Mouse (Mus musculus) spleen, postnatal 10 days (tissue): ENCODE data around the gene Nat9.

ENCODE experiments used
- DNase-seq, 2 experiments: peaks; one replicate each; pipeline ENCODE4 v3.0.0; 2021 to 2022; ENCODE audit warnings: low spot score in 2 of 2

Gene Nat9

DNA sequence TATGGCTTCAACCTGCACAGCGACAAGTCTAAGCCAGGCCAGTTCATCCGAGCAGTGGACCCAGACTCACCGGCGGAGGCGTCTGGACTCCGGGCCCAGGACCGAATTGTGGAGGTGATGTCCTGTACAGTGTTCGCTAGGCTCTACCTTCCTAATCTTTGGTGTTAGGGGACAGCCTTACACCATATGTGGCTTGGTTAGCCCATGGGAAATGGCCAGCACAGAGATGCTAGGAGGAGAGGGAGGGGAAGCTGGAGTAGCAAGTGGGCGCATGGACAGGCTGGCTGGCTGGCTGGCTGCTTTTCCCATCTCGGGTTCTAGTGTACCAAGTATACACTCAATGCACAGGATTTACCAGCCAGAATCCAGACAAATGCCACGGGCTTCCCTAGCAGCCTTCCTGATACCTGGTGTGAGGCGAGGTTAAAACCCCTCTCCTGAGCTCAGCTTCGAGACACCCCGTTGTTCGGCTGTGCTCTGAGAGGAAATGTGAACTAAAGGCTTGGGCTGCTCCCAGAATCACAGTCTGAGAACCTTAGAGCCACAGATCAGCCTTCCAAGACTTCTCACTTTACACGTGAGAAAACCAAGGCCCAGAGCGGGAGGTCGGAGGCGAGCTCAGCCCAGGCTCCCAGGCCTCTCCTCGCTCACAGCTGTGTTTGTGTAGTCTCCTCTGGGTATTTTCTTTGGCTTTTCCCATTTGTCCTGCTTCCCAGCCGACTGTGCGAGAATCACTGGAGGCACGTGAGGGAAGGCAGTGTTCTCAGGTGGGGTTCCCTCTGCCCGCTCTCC lies 11.1 kb downstream of the Nat9 start:
- no peak for DNase-seq

DNA sequence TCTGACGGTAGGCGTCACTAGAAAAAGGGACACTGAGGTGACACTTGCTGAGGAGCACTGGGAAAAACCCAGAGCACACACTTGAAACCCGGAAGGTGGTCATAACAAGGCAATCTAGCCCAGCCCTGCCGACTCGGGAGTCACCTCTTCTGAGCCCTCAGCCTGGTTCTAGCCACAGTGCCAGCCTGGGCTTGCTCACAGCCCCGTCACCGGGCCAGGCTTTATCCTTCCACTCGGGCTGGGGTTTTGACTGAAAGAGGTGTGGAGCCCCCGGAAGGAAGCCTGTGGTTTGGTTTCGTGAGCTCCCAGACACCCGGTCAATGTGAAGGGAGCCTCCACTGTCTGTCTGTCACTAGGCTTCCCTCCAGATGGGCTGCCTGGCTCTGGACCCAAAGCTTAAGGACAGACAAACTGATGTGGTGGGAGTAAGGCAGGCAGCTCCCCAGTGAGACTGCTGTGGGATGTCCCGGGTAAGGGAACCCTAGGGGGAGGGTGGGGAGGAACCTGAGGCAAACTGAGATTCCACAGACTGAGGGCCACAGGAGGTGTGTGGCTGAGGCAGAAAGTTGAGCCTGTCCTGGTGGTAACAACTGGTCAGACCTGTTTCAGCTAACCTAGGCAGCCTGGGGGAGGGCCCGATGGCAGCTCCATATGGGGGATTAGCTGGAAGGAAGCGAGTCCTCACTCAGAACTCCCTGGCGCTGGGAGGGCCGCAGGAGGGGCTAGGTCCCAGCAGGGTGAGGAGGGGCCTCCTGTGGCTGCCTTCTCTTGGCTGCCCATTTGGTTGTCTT lies 13.9 kb downstream of the Nat9 start:
- DNase-seq = peak in 1 of 2 experiments; percentile 39

DNA sequence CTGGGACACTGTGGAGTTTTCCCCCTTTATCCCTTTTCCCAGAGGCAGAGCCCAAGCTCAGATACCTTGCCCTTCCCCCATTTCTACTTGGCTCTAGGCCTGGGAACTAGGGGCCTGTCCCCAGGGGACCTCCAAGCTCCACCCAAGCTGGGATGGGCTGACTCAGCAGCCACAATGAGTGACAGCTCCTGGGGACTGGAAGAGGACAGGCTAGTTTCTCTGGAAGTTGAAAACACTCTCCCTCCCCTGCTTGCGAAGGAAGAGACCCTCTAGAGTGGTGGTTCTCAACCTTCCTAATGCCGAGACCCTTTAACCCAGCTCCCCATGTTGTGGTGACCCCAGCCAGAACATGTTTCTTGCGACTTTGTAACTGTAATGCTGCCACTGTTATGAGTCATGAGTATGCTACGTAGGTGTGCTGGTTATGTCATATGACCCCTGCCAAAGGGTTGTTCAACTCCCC lies 14.8 kb downstream of the Nat9 start:
- DNase-seq = no peak

DNA sequence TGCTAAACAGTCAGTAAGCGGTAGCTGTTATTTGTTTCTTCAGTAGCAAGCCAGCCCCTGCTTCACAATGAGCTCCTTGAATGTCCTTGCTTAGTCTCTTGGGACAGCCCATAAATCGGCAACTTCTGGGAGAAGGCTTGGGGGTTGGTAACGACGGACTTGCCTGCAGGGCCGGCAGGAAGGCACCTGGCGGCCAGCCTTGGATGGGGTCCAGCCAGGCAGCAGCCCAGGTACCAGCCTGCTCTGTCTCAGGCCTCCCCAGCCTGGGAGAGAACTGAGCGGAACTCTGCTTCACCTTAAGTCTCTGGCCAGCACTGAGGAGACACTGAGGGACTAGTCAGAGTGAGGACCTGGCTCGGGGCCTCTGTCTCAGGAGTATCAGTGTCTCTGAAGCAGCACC lies 16.5 kb downstream of the Nat9 start:
- no peak for DNase-seq

DNA sequence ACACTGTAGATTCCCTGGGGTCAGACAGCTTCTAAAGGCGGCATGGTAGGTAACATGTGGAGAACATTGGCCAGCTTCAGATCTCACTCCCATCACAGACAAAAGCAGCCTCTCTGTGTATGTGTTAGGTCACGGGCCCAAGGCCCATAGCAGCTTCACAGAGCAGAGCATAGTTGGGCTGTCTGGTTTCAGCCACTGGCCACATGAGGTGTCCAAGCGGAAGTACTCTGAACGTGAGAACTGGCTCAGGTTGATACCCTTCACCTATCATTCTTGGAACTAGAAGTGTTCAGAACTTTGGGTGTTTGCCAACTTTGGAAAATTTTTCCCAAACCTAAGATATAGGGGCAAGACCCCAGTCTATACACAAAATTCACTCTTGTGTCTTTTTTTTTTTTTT lies 18.2 kb downstream of the Nat9 start:
- no peak for DNase-seq

DNA sequence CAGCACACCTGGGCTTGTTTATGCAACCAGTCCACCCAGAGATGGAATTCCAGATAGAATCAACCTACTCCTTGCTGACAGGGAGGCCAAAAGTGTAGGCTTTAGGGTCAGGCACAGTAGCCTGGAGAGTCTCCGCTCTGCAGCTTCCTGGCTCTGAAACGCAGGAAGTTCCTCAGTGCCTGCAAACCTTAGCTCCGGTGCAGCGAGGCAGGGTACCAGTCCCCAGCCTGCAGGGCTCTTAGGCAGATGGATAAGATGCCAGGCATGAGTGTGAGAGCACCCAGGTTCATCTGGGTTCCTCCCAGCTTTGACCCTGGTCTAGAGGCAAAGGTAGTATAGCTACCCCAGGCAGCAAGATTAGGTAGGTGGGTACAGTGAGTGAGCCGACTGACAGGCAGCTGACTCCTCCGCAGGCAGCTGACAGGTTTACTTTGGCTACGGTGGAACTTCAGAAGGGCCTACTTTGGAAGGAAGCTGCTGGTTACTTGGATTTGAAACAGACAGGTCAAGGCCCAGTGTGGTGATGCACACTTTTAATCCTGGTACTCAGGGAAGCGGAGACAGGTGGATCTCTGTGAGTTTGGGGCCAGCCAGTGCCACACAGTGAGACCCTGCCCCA lies 19.9 kb downstream of the Nat9 start:
- DNase-seq = no peak

DNA sequence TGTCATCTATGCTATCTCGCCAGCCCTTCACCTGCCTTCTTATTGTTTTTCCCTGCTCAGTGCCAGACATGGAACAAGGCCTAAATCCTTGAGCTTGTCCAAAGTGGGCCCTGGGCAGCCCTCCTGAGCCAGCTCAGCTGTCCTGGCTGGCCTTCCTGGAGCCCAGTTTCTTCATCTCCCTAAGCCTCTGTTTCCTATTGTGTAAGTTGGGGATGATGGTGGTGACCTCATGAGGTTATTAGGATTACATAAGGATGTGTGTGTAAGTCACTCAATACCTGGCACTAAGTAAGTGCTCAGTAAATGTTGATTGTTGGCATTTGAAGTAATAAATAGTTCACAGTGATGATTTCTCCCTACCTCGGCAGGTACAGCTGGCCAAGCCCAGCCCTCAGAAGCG lies 20.9 kb downstream of the Nat9 start:
- DNase-seq = no peak

DNA sequence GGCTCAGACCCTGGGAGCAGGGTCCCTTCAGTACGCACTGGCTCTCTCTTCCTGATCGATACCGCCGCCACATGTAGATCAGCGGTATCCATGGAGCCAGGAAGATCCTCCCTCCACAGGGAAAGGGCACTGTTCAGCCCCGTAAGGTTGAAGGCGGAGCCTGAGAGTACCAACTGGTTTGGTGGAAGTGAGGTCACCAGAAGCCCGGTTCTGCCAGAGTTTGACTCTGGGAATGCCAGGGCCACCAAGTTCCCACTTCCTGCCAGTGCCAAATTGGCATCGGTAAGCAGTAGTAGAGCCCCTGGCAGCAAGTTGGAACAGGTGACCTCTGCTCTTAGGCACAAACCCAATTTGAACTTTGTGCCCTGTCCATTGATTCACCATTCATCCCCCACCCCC lies 22.7 kb downstream of the Nat9 start:
- no peak for DNase-seq

DNA sequence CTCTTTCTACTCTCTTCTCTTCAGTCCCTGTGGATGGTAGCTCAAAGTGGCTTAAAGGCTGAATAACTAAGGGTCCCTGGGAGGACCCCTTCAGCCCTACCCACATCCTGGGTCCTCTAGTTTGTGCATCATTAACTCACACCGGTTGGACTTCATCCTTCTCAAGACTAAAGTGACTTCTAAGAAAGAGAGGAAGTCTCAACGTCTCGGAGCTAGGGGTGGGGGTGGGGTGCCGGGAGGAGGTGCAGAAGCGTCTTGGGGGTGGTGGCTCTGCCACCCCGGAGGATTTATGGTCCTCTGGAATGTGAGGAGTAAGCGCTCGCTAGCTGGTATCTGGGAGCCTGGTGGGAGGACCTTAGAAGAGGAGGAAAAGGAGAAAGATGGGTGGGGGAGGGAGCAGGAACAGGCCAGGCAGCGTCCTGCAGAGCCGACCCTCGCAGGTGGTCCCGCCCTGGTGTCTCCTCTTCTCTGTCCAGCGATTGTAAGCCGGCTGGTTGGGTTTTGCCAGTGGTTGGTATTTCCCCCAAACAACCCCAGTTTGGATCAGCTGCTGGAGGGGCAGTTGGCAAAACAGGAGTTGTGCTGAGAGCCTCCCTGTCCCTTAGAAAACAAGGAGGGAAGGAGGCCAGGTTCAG lies 23.2 kb downstream of the Nat9 start:
- DNase-seq = no peak

DNA sequence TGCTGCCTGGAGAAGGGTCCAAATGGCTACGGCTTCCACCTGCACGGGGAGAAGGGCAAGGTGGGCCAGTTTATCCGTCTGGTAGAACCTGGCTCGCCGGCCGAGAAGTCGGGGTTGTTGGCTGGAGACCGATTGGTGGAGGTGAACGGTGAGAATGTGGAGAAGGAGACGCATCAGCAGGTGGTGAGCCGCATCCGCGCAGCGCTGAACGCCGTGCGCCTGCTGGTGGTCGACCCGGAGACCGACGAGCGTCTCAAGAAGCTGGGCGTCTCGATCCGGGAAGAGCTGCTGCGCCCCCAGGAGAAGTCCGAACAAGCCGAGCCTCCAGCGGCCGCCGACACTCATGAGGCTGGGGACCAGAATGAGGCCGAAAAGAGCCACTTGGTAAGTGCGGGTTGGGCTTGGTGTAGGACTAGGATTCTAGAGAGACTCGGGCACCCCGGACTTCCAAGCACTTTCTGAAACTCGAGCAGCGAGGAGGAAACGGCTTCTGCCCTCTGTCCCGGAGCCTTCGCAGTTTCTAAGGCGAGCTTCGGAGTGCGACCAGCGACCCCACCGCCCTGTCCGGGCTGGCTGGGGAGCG lies 24.0 kb downstream of the Nat9 start:
- DNase-seq = peak; percentile 47 to 68

DNA sequence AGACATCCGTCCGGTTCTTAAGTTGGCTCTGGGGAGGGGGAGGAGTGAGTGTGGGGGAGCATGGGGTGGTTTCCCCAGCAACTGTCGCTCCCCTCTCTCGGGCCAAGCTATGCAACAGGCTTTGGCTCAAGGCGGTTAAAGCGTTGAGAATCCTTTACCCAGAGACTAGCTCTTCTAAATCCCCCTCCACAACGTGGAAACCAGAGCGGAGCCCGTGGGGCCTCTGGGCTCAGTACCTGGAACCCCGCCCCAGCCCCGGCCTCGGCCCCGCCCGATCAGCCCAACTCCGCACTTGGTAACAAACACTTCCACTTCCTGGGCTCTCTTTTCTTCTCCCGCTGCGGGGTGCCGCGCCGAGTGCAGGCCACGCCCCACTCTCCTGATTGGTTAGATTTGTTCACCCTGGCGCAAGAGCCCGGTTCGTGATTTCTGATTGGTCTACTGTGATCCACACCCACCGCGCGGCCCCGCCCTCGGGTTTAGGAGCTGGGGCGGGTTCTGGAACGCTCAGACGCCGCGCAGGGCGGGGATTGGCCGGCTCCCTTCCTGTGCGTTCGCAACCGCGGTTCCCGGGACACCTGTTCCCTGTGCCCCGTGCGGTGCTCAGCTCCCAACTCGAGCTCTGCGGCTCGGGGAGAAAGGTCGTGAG lies 24.7 kb downstream of the Nat9 start, which contains the start of gene Slc9a3r1:
Gene Slc9a3r1 (plus strand): TSS at position 510 of the 649 bp plus-strand sequence.
- peak; percentile 96 to 99 for DNase-seq

DNA sequence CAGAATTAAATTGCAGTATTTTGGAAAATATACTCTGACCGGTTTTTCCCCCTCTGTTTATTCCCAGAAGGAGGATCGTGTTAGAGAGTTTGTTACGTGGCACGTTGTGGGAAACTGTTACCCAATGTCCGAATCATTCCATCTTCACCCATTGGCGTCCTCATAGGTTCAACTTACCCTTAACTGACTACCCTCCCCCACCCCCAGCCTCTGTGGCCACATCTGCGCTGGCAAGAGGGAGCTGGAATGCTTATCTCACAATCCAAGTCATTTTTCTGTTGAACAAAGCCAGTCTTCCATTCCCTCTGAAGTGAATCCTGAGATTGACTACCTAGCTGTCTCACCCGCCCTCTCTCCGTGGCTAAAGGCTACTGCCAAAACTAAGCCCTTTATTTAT lies 25.5 kb downstream of the Nat9 start:
- no peak for DNase-seq

DNA sequence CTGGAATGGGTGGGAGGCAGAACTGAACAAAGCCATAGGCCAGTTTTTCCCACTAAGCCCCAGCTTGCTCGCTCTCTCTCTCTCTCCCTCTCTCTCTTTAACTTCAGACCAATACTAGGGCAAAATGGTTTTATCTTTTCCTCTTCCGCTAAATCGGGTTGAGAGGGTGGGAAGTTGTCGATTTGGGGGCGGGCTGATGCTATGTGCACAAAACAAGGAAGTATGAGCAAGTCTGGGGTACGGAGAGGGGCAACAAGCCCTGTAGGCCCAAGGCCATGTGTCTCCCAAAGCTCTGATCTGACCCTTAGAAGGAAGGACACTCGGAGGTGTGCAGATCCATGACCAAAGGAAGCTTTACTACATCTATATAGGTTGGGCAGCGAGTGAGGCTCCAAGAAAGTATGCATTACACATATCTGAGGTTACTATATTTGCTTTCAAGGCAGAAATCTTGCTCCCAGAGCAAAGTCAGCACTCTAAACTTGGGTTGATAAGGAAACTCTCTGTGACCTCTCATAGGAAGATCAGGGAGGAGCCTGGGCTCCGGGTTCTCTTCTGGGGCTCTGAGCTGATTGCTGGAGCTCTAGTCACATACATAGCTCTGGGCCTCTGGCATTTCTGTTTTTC lies 26.0 kb downstream of the Nat9 start:
- peak in 1 of 2 experiments; percentile 45 for DNase-seq

DNA sequence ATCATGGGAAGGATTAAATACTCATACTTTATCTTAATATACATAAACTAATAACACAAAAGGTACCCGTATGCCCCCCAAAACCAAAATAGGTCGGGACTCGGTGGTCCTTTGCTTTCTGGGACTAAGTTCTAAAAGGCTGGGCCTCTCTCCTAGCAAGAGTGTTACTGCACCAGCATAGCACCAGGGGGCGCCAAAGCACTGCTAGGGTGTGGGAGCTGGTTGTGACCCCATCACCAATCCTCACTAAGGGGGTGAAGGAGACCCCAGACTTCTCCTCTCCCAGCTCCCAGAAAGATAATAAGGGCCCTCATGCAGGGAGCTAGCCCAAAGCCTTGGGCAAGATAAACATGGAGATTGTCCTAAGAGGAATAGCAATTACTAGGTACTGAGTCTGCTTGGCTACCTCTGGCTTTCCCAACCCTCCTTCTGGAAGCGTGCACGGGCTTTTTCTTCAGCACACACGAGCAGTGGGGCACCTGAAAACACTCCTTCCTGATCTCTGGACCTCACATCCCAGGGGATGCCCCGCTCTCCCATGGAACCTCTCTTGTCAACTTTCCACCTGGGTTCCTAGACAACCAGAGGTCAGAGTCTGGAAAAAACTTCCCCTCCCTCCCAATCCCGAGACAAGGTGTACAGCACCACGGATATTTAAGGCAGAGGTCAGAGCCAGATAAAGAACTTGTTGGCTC lies 26.6 kb downstream of the Nat9 start:
- peak; percentile 78 to 90 for DNase-seq

DNA sequence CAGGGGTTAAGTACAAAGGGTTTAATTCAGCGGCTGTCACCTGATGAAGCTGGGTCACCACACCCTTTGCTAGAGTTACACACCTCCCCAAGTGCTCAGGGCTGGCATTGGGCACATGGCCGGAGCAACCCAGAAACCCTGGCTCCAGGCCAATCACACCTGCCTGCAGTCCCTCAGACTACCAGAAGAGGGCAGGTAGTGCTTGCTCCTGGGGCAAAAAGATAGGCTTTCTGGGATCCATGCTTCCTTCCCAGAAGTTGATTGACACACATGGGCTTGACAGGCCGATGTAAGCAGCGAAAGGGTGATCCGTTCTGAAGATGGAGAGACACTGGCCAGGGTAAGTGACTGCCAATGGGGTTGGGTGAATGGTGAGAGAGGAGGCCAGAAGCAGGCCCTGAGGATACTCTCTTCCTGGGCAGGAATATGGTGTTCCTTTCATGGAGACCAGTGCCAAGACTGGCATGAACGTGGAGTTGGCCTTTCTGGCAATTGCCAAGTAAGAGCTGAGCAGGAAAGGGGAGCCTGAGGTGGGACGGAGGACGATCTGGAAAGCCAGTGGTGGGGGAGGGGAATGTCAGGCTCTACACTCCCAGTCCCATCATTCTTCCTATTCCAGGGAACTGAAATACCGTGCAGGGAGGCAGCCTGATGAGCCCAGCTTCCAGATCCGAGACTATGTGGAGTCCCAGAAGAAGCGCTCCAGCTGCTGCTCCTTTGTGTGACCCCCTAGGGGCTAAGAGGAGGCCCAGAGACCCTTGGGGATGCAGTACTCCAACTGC lies 27.5 kb downstream of the Nat9 start:
- peak; percentile 81 to 83 for DNase-seq

DNA sequence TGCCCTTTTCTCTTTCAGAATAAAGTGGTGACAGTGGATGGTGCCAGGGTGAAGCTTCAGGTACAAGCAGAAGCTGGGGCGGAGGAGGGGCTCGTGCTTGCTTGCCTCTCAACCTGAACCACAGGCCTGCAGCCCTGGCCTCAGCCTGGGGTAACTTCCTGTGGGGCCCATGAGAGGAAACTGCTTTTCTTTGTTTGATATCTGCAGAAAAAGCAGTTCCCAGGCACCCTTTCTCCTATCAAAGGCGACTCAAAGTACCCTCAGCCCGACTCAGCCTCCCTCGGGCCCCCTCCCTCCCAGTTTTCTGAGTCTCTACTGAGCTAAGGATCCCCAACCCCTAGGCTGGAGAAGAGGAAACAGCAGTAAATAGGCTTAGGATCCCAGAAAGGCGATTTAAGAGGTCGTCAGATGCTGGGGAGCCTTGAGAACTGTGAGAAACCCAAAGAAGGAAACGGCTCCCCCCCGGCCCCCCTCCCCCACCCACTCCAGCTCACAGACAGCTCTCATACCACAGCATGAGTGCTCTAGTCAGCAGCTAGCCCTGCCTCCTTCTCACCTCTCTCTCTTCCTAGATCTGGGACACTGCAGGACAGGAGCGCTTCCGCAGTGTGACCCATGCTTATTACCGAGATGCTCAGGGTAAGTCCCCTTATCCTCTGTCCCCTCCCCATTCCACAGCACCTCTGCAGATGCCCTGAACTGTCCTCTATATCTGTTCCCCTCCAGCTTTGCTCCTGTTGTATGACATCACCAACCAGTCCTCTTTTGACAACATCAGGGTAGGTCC lies 29.5 kb downstream of the Nat9 start:
- peak; percentile 35 to 70 for DNase-seq

DNA sequence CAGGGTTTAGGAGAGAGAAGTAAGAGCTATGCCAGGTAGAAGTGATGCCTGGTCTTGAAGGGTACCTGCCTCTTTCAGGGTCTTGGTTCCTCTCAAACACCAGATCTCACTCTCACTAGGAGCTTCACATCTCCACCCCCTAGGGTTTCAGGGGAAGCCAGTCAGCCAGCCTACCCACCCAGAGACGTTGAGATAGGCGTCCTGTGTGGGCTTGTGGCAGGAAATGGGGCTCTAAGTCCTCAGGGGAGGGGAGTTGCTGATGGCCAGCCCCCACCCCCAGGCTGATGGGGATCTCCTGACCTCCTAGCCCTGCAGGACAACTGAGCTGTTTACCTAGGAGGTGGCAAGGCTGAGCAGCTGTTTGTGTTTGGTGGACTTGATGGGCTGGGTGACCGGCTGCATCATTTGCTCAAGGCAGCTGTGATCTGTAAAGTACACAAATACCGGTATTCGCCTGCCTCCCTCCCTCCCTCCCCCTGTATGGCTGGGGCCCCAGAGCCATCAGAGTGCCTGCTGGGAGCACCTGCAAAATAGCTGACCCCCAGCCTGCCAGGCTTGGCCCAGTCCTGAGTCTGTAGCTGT lies 32.5 kb downstream of the Nat9 start:
- DNase-seq = peak in 1 of 2 experiments; percentile 27

DNA sequence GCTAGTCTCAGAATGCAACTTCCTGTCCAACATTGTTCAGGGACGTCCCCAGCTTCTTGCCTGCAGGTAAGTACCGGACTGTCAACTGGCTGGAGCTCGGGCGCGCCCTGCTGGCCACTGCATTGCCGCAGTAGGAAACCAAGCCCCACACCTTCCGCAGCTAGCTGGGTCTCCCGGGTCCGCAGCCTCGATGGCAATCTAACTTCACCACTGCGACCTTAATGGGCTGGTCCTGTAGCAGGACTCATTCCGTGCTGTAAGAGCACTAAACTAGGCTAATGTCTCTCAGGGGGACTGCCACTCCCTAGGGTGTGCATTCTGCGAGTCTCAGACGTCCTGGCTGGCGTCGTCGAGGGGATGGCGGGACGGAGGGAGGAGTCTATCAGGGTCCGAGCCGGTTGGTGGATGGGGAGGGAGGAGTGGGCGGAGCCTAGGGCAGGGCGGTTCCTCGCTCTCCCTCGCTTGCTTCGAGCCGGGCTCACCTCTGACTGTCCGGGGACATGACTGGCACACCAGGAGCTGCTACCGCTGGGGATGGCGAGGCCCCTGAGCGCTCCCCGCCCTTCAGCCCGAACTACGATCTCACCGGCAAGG lies 33.9 kb downstream of the Nat9 start:
- DNase-seq = peak; percentile 67 to 89
